Mouse (Mus musculus) ES-Bruce4 (cell line): Measurements from ENCODE around the gene Bcar1.

Experiments
- CTCF ChIP-seq: IDR thresholded peaks from one replicate; pipeline ENCODE4 v1.8.1; 2011; ENCODE audit warnings: low read depth, low read length
- POLR2A ChIP-seq: IDR thresholded peaks from one replicate; pipeline ENCODE4 v1.8.1; 2011; ENCODE audit warnings: low read length; ENCODE audit not compliant: insufficient read depth

DNA sequence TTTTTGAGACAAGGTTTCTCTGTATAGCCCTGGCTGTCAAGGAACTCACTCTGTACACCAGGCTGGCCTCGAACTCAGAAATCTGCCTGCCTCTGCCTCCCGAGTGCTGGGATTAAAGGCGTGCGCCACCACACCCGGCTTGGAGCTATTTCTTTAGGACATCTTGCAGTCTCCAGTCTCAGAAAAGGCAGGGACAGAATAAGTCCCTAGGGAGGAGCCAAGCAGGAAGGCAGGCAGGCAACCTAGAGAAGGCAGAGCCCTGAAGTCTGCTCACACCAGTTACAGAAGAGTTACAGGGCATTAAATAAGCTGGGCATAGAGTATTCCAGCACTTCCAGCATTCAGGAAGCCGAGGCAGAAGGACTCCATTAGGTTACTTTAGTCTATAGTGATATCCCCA, 18.3 kb downstream of the Bcar1 start:
- TF ChIP-seq CTCF (no peak), POLR2A (no peak)
